Comparison of ENCODE assay signal across 28 mouse cellular contexts in genomic region chr10:118476696-118477095, GRCm38 (mm10). TPM values are rescaled to one million over a fixed set of nuclear protein-coding genes. Genes with fewer than 3 reads are reported as not detected.
DNase-seq lines count a peak whose midpoint lies in the region; TF ChIP-seq lines count a peak whose summit lies in the region.
"Had no signal": no experiment of that assay in that cellular context is flagged by ENCODE, and none has a peak within 500 bp of the region (broad histone marks: within the 10 kb centered on the region; RNA-seq: fewer than 3 reads in every experiment).

No protein-coding gene starts in this region.

- H3K4me1 ChIP-seq in spleen, adult 2 months (ENCODE audit: control insufficient read depth, insufficient read depth, insufficient read length) = peaks cover 15% of the 10 kb centered on the region
- H3K4me1 ChIP-seq: forebrain, embryonic 15.5 days; hindbrain, embryonic 12.5 days; limb, embryonic 15.5 days; neural tube, embryonic 13.5 days had no signal

- 84% methylated on average over 2 of the region's 2 CpGs for WGBS in spleen, adult 2 months

- no peak for TF ChIP-seq POLR2A in spleen, adult 2 months (IDR thresholded peaks at IDR 0.05; ENCODE audit: low read depth, low read length)

- DNase-seq in cerebellum, postnatal 14 days = peak; percentile 61 to 75
- no peak for DNase-seq in cerebellum, postnatal 36 days
- no peak for DNase-seq in spleen, adult 2 months (ENCODE audit: low read depth in 1 of 2, low spot score in 2 of 2)
- no peak for DNase-seq in spleen, postnatal 36 days (ENCODE audit: low spot score in 2 of 2)
- DNase-seq in layer of hippocampus, postnatal 36 days = peak; percentile 48 to 56
- no peak for DNase-seq in adrenal gland, postnatal 25 days
- DNase-seq in thymus, postnatal 4 days = no peak
- DNase-seq in urinary bladder, postnatal 4 days (ENCODE audit: low spot score in 2 of 2) = no peak
- DNase-seq: adrenal gland, adult 2 months; cerebellum, adult 11 months; gastrocnemius, postnatal 10 days; liver, postnatal 0 days; lung, postnatal 36 days; thymus, postnatal 25 days had no signal

- peak overlapping the region; percentile 5; the same call in 1 of the 2 replicates for H3K27ac ChIP-seq in spleen, adult 2 months (ENCODE audit: insufficient read depth, low read length)
- H3K27ac ChIP-seq: forebrain, embryonic 15.5 days; hindbrain, embryonic 12.5 days; limb, embryonic 15.5 days; neural tube, embryonic 13.5 days had no signal

- no peak overlapping the region for H3K4me3 ChIP-seq in spleen, adult 2 months (ENCODE audit: extremely low read depth, insufficient read depth, insufficient read length)
- H3K4me3 ChIP-seq: erythroblast, embryonic 14.5 days; forebrain, embryonic 15.5 days; hindbrain, embryonic 12.5 days; limb, embryonic 15.5 days; neural tube, embryonic 13.5 days had no signal

- no peaks in the 10 kb centered on the region for H3K27me3 ChIP-seq in spleen, adult 2 months (ENCODE audit: control insufficient read depth, insufficient read depth, low read length)
- H3K27me3 ChIP-seq: CH12.LX; forebrain, embryonic 15.5 days; hindbrain, embryonic 12.5 days; limb, embryonic 15.5 days; neural tube, embryonic 13.5 days had no signal

- no peak for TF ChIP-seq CTCF in spleen, adult 2 months (IDR thresholded peaks at IDR 0.05; ENCODE audit: extremely low read depth, insufficient read depth, insufficient read length, insufficient replicate concordance)

- H3K36me3 ChIP-seq in spleen, adult 2 months (ENCODE audit: control insufficient read depth, insufficient read depth, low read length) = no peaks in the 10 kb centered on the region
- H3K36me3 ChIP-seq: forebrain, embryonic 15.5 days; hindbrain, embryonic 12.5 days; limb, embryonic 15.5 days; neural tube, embryonic 13.5 days had no signal

RNA-seq across cellular contexts. Expression of gene Ifng, which starts 35.9 kb away (rescaled TPM):
- polyA plus RNA-seq in spleen, adult 2 months (2012; rRNA removed) = 0.33 and 0.38 TPM in 2 replicates
- not detected for total RNA-seq in layer of hippocampus, postnatal 36 days (2021)
- total RNA-seq in adrenal gland, postnatal 25 days (2021) = not detected in 2 replicates
- total RNA-seq: adrenal gland, adult 2 months; CH12.LX; gastrocnemius, postnatal 10 days; heart, adult 8-10 months; left cerebral cortex, adult 8-10 months had no signal
- polyA plus RNA-seq: adrenal gland, adult 2 months; brain, embryonic 14.5 days; embryonic facial prominence, embryonic 11.5 days; erythroblast, embryonic 14.5 days; forebrain, embryonic 15.5 days; heart, postnatal 0 days; hindbrain, embryonic 12.5 days; intestine, embryonic 16.5 days; kidney, embryonic 16.5 days; limb, embryonic 15.5 days; liver, postnatal 0 days; neural tube, embryonic 13.5 days; stomach, embryonic 16.5 days had no signal

Comparison
In these comparisons a context has a peak if more than half of its experiments do, and no peak if none do; other contexts are left out.
1. DNase-seq: peak in cerebellum, postnatal 14 days (2 of 2) and layer of hippocampus, postnatal 36 days (2 of 2); none in cerebellum, postnatal 36 days (0 of 2), spleen, adult 2 months (0 of 2), spleen, postnatal 36 days (0 of 2), adrenal gland, postnatal 25 days (single experiment), thymus, postnatal 4 days (single experiment) and urinary bladder, postnatal 4 days (0 of 2).